Mouse (Mus musculus): ENCODE measurements at regions not wholly inside any gene's neighbourhood (a gene's known extent, or its start where the extent isn't known, plus 50 kb on each side); places are given as distances from the start of the nearest gene placed in this dataset.

DNA sequence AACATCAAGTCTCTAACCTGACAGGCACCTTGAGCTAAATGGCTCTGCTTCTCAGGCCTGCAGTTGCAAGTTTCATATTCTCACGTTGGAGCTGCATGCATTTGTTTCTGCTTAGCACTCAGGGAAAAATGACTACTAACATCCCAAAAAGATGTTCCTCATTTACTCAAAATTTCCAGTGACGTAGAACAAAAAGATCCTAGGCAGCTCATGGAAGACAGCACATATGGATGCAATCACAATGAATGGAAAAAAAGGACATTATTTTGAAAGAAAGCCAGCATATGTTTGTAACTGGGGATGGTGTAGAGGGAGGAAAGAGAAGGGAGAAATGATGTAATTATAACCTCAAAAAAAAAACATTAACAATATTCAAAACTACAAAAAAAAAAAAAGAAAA is 751.2 kb upstream of the Fbxo33 start:
- Histone ChIP-seq H3K36me3 (replicated peaks; ENCODE audit: control insufficient read depth, insufficient read depth, low read depth, low read length) (no peaks in the 10 kb centered on the region), H3K27ac (replicated peaks; ENCODE audit: low read depth, low read length) (no peak overlapping the region), H3K9me3 (replicated peaks; ENCODE audit: control insufficient read depth, low read length) (no peaks in the 10 kb centered on the region), H3K27me3 (ENCODE audit: control insufficient read depth, insufficient read depth, low read length) (no peaks in the 10 kb centered on the region), H3K4me2 (ENCODE audit: low read depth, low read length) (no peak overlapping the region), H3K4me1 (ENCODE audit: control insufficient read depth, insufficient read depth, low read length) (no peaks in the 10 kb centered on the region), H3K9ac (replicated peaks; ENCODE audit: low read length) (no peak overlapping the region), H3K4me3 (ENCODE audit: low read depth, low read length) (no peak overlapping the region)
- DNase-seq (ENCODE audit: low spot score) (peak; percentile 68), ATAC-seq (replicated peaks; ENCODE audit: insufficient number of reproducible peaks, low FRiP score, low TSS enrichment, low read depth) (peak; percentile 72; the same call in 1 of the 2 replicates)
- 25% methylated on average over 2 of the region's 2 CpGs for WGBS

DNA sequence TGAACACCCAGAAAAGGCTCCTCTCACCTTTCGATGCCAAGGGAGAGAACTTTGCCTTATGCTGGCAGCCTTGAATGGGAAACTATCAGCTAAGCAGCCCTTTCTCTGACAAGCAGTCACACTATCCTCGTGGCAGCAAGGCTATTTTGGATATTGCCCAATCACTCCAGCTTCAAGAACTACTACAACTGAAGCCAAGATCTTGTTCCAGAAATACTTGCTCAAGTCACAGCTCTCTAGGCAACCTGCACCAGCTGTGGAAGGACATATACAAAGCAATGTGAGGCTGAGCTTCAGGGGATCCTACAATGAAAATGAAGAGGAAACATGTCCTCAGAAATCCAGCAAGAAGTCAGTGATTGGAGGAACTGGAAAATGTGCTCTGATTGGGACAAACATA is 750.4 kb upstream of the Fbxo33 start:
- no peaks in the 10 kb centered on the region for H3K4me1 ChIP-seq (ENCODE audit: control insufficient read depth, insufficient read depth, low read length)
- H3K4me2 ChIP-seq (ENCODE audit: low read depth, low read length) = no peak overlapping the region
- H3K9ac ChIP-seq (replicated peaks; ENCODE audit: low read length) = no peak overlapping the region
- no peaks in the 10 kb centered on the region for H3K36me3 ChIP-seq (replicated peaks; ENCODE audit: control insufficient read depth, insufficient read depth, low read depth, low read length)
- H3K4me3 ChIP-seq (ENCODE audit: low read depth, low read length) = no peak overlapping the region
- WGBS = 68% methylated on average over 2 of the region's 2 CpGs
- no peak for DNase-seq (ENCODE audit: low spot score)
- no peak overlapping the region for H3K27ac ChIP-seq (replicated peaks; ENCODE audit: low read depth, low read length)
- no peaks in the 10 kb centered on the region for H3K9me3 ChIP-seq (replicated peaks; ENCODE audit: control insufficient read depth, low read length)
- ATAC-seq (replicated peaks; ENCODE audit: insufficient number of reproducible peaks, low FRiP score, low TSS enrichment, low read depth) = no peak
- H3K27me3 ChIP-seq (ENCODE audit: control insufficient read depth, insufficient read depth, low read length) = no peaks in the 10 kb centered on the region

DNA sequence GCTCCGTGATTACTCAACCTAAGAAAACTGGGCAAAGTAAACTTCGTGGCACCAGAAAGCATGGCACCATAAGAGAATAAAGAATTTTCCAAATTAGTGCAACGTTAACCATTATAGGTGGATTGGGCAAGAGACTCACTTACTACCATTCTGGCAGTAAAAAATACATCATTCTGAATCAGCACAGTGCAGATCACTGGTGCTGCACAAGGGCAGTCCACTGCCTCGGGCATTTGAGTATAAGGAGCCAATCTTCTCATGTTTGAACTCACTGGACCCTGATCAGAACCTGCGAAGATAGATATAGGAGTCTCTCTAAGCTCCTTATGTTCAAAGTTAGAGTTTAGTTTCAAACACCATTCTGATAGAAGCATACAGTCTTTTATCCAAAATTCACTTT is 747.7 kb upstream of the Fbxo33 start:
- Histone ChIP-seq H3K9me3 (replicated peaks; ENCODE audit: control insufficient read depth, low read length) (no peaks in the 10 kb centered on the region), H3K9ac (replicated peaks; ENCODE audit: low read length) (no peak overlapping the region), H3K4me3 (ENCODE audit: low read depth, low read length) (no peak overlapping the region), H3K4me1 (ENCODE audit: control insufficient read depth, insufficient read depth, low read length) (no peaks in the 10 kb centered on the region), H3K27me3 (ENCODE audit: control insufficient read depth, insufficient read depth, low read length) (no peaks in the 10 kb centered on the region), H3K36me3 (replicated peaks; ENCODE audit: control insufficient read depth, insufficient read depth, low read depth, low read length) (no peaks in the 10 kb centered on the region), H3K4me2 (ENCODE audit: low read depth, low read length) (no peak overlapping the region), H3K27ac (replicated peaks; ENCODE audit: low read depth, low read length) (no peak overlapping the region)
- no peak for ATAC-seq (replicated peaks; ENCODE audit: insufficient number of reproducible peaks, low FRiP score, low TSS enrichment, low read depth)
- DNase-seq (ENCODE audit: low spot score) = no peak
- 81% methylated on average over 5 of the region's 5 CpGs for WGBS

DNA sequence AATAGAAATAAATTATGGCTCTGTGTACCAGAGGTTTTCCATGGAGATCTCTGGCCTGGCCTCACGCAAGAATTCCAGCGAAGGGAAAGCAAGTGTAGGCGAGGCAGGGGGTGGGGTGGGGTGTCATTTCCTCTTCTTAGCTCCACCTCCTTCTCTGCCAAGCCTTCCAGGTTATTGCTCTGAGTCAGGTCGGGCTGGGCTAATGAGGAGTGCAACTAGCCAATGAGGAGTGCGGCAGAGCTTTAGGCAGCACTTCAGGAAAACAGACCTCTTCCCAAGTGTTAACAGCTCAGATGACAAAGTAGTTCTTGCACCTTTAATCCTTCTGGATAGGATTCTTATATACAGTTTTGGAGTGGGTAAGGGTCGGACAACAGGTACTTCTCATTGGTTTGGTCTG is 741.6 kb upstream of the Fbxo33 start:
- H3K27ac ChIP-seq (replicated peaks; ENCODE audit: low read depth, low read length) = no peak overlapping the region
- H3K4me1 ChIP-seq (ENCODE audit: control insufficient read depth, insufficient read depth, low read length) = no peaks in the 10 kb centered on the region
- H3K9ac ChIP-seq (replicated peaks; ENCODE audit: low read length) = no peak overlapping the region
- no peaks in the 10 kb centered on the region for H3K27me3 ChIP-seq (ENCODE audit: control insufficient read depth, insufficient read depth, low read length)
- DNase-seq (ENCODE audit: low spot score) (no peak), ATAC-seq (replicated peaks; ENCODE audit: insufficient number of reproducible peaks, low FRiP score, low TSS enrichment, low read depth) (no peak)
- no peaks in the 10 kb centered on the region for H3K9me3 ChIP-seq (replicated peaks; ENCODE audit: control insufficient read depth, low read length)
- no peak overlapping the region for H3K4me2 ChIP-seq (ENCODE audit: low read depth, low read length)
- no peak overlapping the region for H3K4me3 ChIP-seq (ENCODE audit: low read depth, low read length)
- no peaks in the 10 kb centered on the region for H3K36me3 ChIP-seq (replicated peaks; ENCODE audit: control insufficient read depth, insufficient read depth, low read depth, low read length)
- WGBS = 55% methylated on average over 6 of the region's 6 CpGs

DNA sequence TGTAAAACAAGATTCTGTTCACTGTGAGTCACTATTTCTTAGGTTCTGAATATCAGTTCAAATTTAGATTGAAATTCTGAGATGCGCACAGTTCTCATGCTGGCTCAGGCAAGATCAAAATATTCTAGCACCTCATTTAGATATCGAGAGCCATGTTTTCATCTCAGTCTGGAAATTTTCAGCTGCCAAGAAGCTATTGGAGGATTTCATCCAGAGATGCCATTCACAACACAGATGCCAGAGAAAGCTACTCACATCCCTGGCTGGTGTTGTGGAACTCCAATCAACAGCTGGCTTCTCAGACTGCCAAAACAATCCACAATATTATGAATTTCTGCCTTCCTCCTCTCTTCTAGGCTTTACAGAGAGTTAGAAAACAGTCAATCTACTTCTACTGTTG is 712.9 kb upstream of the Fbxo33 start:
- WGBS = 95% methylated on average over 2 of the region's 2 CpGs
- ATAC-seq (replicated peaks; ENCODE audit: insufficient number of reproducible peaks, low FRiP score, low TSS enrichment, low read depth) = no peak

DNA sequence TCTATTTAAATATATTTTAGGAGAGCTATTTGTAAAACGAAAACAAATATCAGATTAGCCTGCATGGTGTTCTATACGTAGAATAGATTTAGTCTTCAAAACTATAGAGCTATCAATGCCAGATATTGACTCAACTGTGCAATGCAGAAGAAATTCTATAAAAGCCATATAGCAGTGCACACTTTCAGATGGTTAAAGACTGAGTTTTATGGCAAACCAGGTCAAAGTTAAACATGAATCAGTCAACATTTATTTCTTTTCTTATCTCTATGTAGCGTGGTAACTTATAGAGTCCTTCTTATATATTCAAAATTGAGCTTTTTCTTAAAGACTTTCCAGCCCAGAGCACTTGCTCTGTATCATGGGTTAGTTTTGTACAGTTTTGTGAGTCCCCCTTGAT is 705.5 kb upstream of the Fbxo33 start:
- H3K4me1 ChIP-seq (ENCODE audit: control insufficient read depth, insufficient read depth, low read length) = no peaks in the 10 kb centered on the region

More for the DNA sequence above, 712.9 kb upstream of the Fbxo33 start:
- Histone ChIP-seq H3K9ac (replicated peaks; ENCODE audit: low read length) (no peak overlapping the region), H3K36me3 (replicated peaks; ENCODE audit: control insufficient read depth, insufficient read depth, low read depth, low read length) (no peaks in the 10 kb centered on the region), H3K27me3 (ENCODE audit: control insufficient read depth, insufficient read depth, low read length) (no peaks in the 10 kb centered on the region), H3K4me3 (ENCODE audit: low read depth, low read length) (no peak overlapping the region), H3K9me3 (replicated peaks; ENCODE audit: control insufficient read depth, low read length) (no peaks in the 10 kb centered on the region), H3K4me2 (ENCODE audit: low read depth, low read length) (no peak overlapping the region), H3K4me1 (ENCODE audit: control insufficient read depth, insufficient read depth, low read length) (no peaks in the 10 kb centered on the region), H3K27ac (replicated peaks; ENCODE audit: low read depth, low read length) (no peak overlapping the region)
- DNase-seq (ENCODE audit: low spot score) = no peak

DNA sequence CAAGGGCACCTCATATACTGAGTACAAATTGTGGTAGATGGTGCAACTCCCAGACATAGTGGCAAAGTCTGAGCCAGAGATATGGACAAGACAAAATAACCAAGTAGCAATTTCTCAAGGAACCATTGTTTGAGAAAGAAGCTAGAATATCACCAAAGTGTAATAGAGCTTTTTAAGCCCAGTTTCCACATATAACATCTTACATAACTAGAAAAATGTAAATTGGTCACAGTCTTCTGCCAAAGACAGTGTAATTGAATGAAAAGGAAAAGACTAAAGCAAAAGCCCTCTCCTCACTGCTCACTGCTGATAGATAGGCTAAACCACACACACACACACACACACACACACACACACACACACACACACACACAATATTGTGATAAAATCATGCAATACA is 679.4 kb upstream of the Fbxo33 start:
- H3K4me1 ChIP-seq (ENCODE audit: control insufficient read depth, insufficient read depth, low read length) = no peaks in the 10 kb centered on the region
- ATAC-seq (replicated peaks; ENCODE audit: insufficient number of reproducible peaks, low FRiP score, low TSS enrichment, low read depth) = no peak
- no peaks in the 10 kb centered on the region for H3K36me3 ChIP-seq (replicated peaks; ENCODE audit: control insufficient read depth, insufficient read depth, low read depth, low read length)
- H3K27me3 ChIP-seq (ENCODE audit: control insufficient read depth, insufficient read depth, low read length) = no peaks in the 10 kb centered on the region
- DNase-seq (ENCODE audit: low spot score) = no peak
- H3K4me3 ChIP-seq (ENCODE audit: low read depth, low read length) = no peak overlapping the region
- H3K4me2 ChIP-seq (ENCODE audit: low read depth, low read length) = no peak overlapping the region
- H3K9ac ChIP-seq (replicated peaks; ENCODE audit: low read length) = no peak overlapping the region
- H3K9me3 ChIP-seq (replicated peaks; ENCODE audit: control insufficient read depth, low read length) = no peaks in the 10 kb centered on the region
- H3K27ac ChIP-seq (replicated peaks; ENCODE audit: low read depth, low read length) = no peak overlapping the region

More for the DNA sequence above, 705.5 kb upstream of the Fbxo33 start:
- Histone ChIP-seq H3K36me3 (replicated peaks; ENCODE audit: control insufficient read depth, insufficient read depth, low read depth, low read length) (no peaks in the 10 kb centered on the region), H3K27me3 (ENCODE audit: control insufficient read depth, insufficient read depth, low read length) (no peaks in the 10 kb centered on the region), H3K27ac (replicated peaks; ENCODE audit: low read depth, low read length) (no peak overlapping the region), H3K4me3 (ENCODE audit: low read depth, low read length) (no peak overlapping the region), H3K9ac (replicated peaks; ENCODE audit: low read length) (no peak overlapping the region), H3K9me3 (replicated peaks; ENCODE audit: control insufficient read depth, low read length) (no peaks in the 10 kb centered on the region), H3K4me2 (ENCODE audit: low read depth, low read length) (no peak overlapping the region)
- WGBS = 85% methylated on average over 3 of the region's 3 CpGs
- DNase-seq (ENCODE audit: low spot score) (no peak), ATAC-seq (replicated peaks; ENCODE audit: insufficient number of reproducible peaks, low FRiP score, low TSS enrichment, low read depth) (no peak)

DNA sequence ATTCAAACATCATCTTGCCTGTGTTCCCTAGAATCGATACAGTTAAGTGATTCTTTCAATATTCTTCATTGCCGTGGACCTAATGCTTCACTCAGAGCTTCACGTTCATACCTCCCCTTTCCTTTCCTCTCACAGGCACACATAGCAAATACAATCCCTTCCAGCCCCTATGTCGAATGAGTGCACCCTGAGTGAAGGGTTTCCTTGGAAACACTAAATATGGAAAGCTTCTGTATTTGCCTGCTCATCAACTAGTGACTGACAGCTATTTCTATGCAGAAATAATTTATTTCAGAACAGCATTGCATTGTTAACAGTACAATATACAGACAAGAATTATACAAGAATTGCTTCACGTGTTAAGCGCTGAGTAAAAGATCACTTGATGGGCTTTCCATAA is 671.4 kb upstream of the Fbxo33 start:
- Histone ChIP-seq H3K4me2 (ENCODE audit: low read depth, low read length) (no peak overlapping the region), H3K4me1 (ENCODE audit: control insufficient read depth, insufficient read depth, low read length) (no peaks in the 10 kb centered on the region), H3K9me3 (replicated peaks; ENCODE audit: control insufficient read depth, low read length) (no peaks in the 10 kb centered on the region), H3K27me3 (ENCODE audit: control insufficient read depth, insufficient read depth, low read length) (no peaks in the 10 kb centered on the region), H3K4me3 (ENCODE audit: low read depth, low read length) (no peak overlapping the region), H3K9ac (replicated peaks; ENCODE audit: low read length) (no peak overlapping the region), H3K27ac (replicated peaks; ENCODE audit: low read depth, low read length) (no peak overlapping the region), H3K36me3 (replicated peaks; ENCODE audit: control insufficient read depth, insufficient read depth, low read depth, low read length) (no peaks in the 10 kb centered on the region)
- ATAC-seq (replicated peaks; ENCODE audit: insufficient number of reproducible peaks, low FRiP score, low TSS enrichment, low read depth) (no peak), DNase-seq (ENCODE audit: low spot score) (no peak)
- 86% methylated on average over 6 of the region's 6 CpGs for WGBS

Data from embryonic facial prominence, embryonic 11.5 days (tissue).